Mouse (Mus musculus) megakaryocyte, embryonic 14.5 days (primary cell): ENCODE measurements at regions not wholly inside any gene's neighbourhood (a gene's known extent, or its start where the extent isn't known, plus 50 kb on each side); places are given as distances from the start of the nearest gene placed in this dataset.

Experiments used
- FLI1 ChIP-seq: IDR thresholded peaks from 2 replicates; pipeline ENCODE4 v1.6.1; 2012; ENCODE audit warnings: low read length, inconsistent platforms, mixed read lengths
- GATA1 ChIP-seq: IDR thresholded peaks from 3 replicates; pipeline ENCODE4 v1.6.1; 2012; ENCODE audit warnings: mixed read lengths, low read length, inconsistent platforms, borderline replicate concordance

- TF ChIP-seq GATA1 (no peak), FLI1 (no peak)
Observed at GRCm38 (mm10) chr9:30271081-30271480, 155.8 kb upstream of the Snx19 start.
